Mouse (Mus musculus): ENCODE measurements around the gene Ly6g5b. TPM values are rescaled to one million over a fixed set of nuclear protein-coding genes. Genes with fewer than 3 reads are reported as not detected.

Gene Ly6g5b
- polyA plus RNA-seq, 1 experiment from 2014 or later: not detected

Other genes with a start within 250 kb of the Ly6g5b start
- gene Zbtb12, start 235.9 kb downstream of the Ly6g5b start, polyA plus RNA-seq (2021; fragmentation: Nextera tagmentation): 0.17 and 0.25 TPM in 2 replicates
- gene Gm20547, start 233.4 kb downstream of the Ly6g5b start, polyA plus RNA-seq (2021; fragmentation: Nextera tagmentation): not detected in 2 replicates
- 2.7 and 3.3 TPM in 2 replicates for gene C2, start 217.2 kb downstream of the Ly6g5b start, polyA plus RNA-seq (2021; fragmentation: Nextera tagmentation)
- 20.4 and 20.9 TPM in 2 replicates for gene Ehmt2, start 217.0 kb downstream of the Ly6g5b start, polyA plus RNA-seq (2021; fragmentation: Nextera tagmentation)
- gene Slc44a4, start 201.0 kb downstream of the Ly6g5b start, polyA plus RNA-seq (2021; fragmentation: Nextera tagmentation): 0.48 TPM in 2 replicates
- 30.2 and 37.0 TPM in 2 replicates for gene Neu1, start 184.2 kb downstream of the Ly6g5b start, polyA plus RNA-seq (2021; fragmentation: Nextera tagmentation)
- 0.48 and 1.1 TPM in 2 replicates for gene Hspa1b, start 156.2 kb downstream of the Ly6g5b start, polyA plus RNA-seq (2021; fragmentation: Nextera tagmentation)
- gene Gm20481, start 145.5 kb downstream of the Ly6g5b start, polyA plus RNA-seq (2021; fragmentation: Nextera tagmentation): not detected in 2 replicates
- 5.3 and 7.0 TPM in 2 replicates for gene Hspa1a, start 143.3 kb downstream of the Ly6g5b start, polyA plus RNA-seq (2021; fragmentation: Nextera tagmentation)
- 0.90 and 1.5 TPM in 2 replicates for gene Hspa1l, start 142.7 kb downstream of the Ly6g5b start, polyA plus RNA-seq (2021; fragmentation: Nextera tagmentation)
- gene Lsm2, start 133.6 kb downstream of the Ly6g5b start, polyA plus RNA-seq (2021; fragmentation: Nextera tagmentation): 33.6 and 33.9 TPM in 2 replicates
- gene Vars, start 114.4 kb downstream of the Ly6g5b start, polyA plus RNA-seq (2021; fragmentation: Nextera tagmentation): 15.7 and 17.2 TPM in 2 replicates
- gene Vwa7, start 98.8 kb downstream of the Ly6g5b start, polyA plus RNA-seq (2021; fragmentation: Nextera tagmentation): 0.13 and 0.25 TPM in 2 replicates
- gene Sapcd1, start 87.4 kb downstream of the Ly6g5b start, polyA plus RNA-seq (2021; fragmentation: Nextera tagmentation): 0.89 and 0.92 TPM in 2 replicates
- gene Msh5, start 68.7 kb downstream of the Ly6g5b start, polyA plus RNA-seq (2021; fragmentation: Nextera tagmentation): 0.37 and 0.45 TPM in 2 replicates
- 22.7 and 26.4 TPM in 2 replicates for gene Clic1, start 65.5 kb downstream of the Ly6g5b start, polyA plus RNA-seq (2021; fragmentation: Nextera tagmentation)
- 20.0 and 22.8 TPM in 2 replicates for gene Ddah2, start 56.4 kb downstream of the Ly6g5b start, polyA plus RNA-seq (2021; fragmentation: Nextera tagmentation)
- gene Ly6g6c, start 50.0 kb downstream of the Ly6g5b start, polyA plus RNA-seq (2021; fragmentation: Nextera tagmentation): not detected in 2 replicates
- not detected in 2 replicates for gene Mpig6b, start 49.2 kb downstream of the Ly6g5b start, polyA plus RNA-seq (2021; fragmentation: Nextera tagmentation)
- 2.4 and 3.7 TPM in 2 replicates for gene Ly6g6e, start 38.5 kb downstream of the Ly6g5b start, polyA plus RNA-seq (2021; fragmentation: Nextera tagmentation)
- gene Ly6g6d, start 37.4 kb downstream of the Ly6g5b start, polyA plus RNA-seq (2021; fragmentation: Nextera tagmentation): 1.6 and 2.3 TPM in 2 replicates
- gene Ly6g6f, start 29.8 kb downstream of the Ly6g5b start, polyA plus RNA-seq (2021; fragmentation: Nextera tagmentation): 1.6 and 2.2 TPM in 2 replicates
- 102 and 121 TPM in 2 replicates for gene Abhd16a, start 26.2 kb downstream of the Ly6g5b start, polyA plus RNA-seq (2021; fragmentation: Nextera tagmentation)
- not detected in 2 replicates for gene Ly6g5c, start 7.1 kb downstream of the Ly6g5b start, polyA plus RNA-seq (2021; fragmentation: Nextera tagmentation)
- gene Gpank1, start 6.0 kb upstream of the Ly6g5b start, polyA plus RNA-seq (2021; fragmentation: Nextera tagmentation): 21.2 and 22.7 TPM in 2 replicates
- 240 and 277 TPM in 2 replicates for gene Csnk2b, start 6.6 kb upstream of the Ly6g5b start, polyA plus RNA-seq (2021; fragmentation: Nextera tagmentation)
- gene D17H6S53E, start 10.9 kb upstream of the Ly6g5b start, polyA plus RNA-seq (2021; fragmentation: Nextera tagmentation): 32.3 and 43.2 TPM in 2 replicates
- not detected in 2 replicates for gene Apom, start 16.6 kb upstream of the Ly6g5b start, polyA plus RNA-seq (2021; fragmentation: Nextera tagmentation)
- gene Bag6, start 19.8 kb upstream of the Ly6g5b start, polyA plus RNA-seq (2021; fragmentation: Nextera tagmentation): 59.0 and 84.6 TPM in 2 replicates
- 14.9 and 37.9 TPM in 2 replicates for gene Prrc2a, start 49.5 kb upstream of the Ly6g5b start, polyA plus RNA-seq (2021; fragmentation: Nextera tagmentation)
- gene Aif1, start 60.6 kb upstream of the Ly6g5b start, polyA plus RNA-seq (2021; fragmentation: Nextera tagmentation): 32.2 and 36.1 TPM in 2 replicates
- 26.1 and 36.8 TPM in 2 replicates for gene Lst1, start 73.0 kb upstream of the Ly6g5b start, polyA plus RNA-seq (2021; fragmentation: Nextera tagmentation)
- gene Ltb, start 79.0 kb upstream of the Ly6g5b start, polyA plus RNA-seq (2021; fragmentation: Nextera tagmentation): 0.48 and 0.93 TPM in 2 replicates
- gene Tnf, start 86.6 kb upstream of the Ly6g5b start, polyA plus RNA-seq (2021; fragmentation: Nextera tagmentation): not detected in 2 replicates
- gene Lta, start 89.9 kb upstream of the Ly6g5b start, polyA plus RNA-seq (2021; fragmentation: Nextera tagmentation): 0.15 TPM in 1 of 2 replicates, not detected in the other
- gene Gm16181, start 105.4 kb upstream of the Ly6g5b start, polyA plus RNA-seq (2021; fragmentation: Nextera tagmentation): not detected in 2 replicates
- 636 and 753 TPM in 2 replicates for gene Atp6v1g2, start 118.2 kb upstream of the Ly6g5b start, polyA plus RNA-seq (2021; fragmentation: Nextera tagmentation)
- gene Nfkbil1, start 120.4 kb upstream of the Ly6g5b start, polyA plus RNA-seq (2021; fragmentation: Nextera tagmentation): 8.9 and 9.3 TPM in 2 replicates
- 165 and 169 TPM in 2 replicates for gene Ddx39b, start 126.3 kb upstream of the Ly6g5b start, polyA plus RNA-seq (2021; fragmentation: Nextera tagmentation)
- gene H2-D1, start 147.3 kb upstream of the Ly6g5b start, polyA plus RNA-seq (2021; fragmentation: Nextera tagmentation): 62.8 and 80.2 TPM in 2 replicates
- 0.44 and 0.75 TPM in 2 replicates for gene H2-Q1, start 205.0 kb upstream of the Ly6g5b start, polyA plus RNA-seq (2021; fragmentation: Nextera tagmentation)
- gene H2-Q2, start 226.8 kb upstream of the Ly6g5b start, polyA plus RNA-seq (2021; fragmentation: Nextera tagmentation): 0.49 and 0.67 TPM in 2 replicates